Mouse (Mus musculus): ENCODE data around the gene Gm45618.

DNA sequence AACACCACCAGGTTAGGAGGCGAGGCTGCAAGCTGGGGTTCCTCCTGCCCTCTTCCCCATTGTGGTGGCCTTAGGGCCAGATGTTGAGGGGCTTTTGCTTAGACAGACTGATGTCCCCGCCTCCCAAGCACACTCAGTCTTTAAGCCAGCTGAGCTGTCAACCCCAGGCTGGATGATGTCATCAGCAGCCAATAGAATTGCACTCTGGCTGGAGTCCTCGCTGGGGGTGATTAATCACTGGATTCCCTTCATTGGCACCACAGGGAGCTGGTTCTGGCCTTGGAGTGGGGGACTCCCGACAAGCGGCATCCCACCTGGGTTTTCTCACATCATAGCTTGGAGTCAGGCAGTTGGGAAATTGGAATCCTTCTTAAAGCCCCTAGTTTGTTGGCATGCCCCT, 31.6 kb downstream of the Gm45618 start:
- no peak for TF ChIP-seq CTCF (IDR thresholded peaks at IDR 0.05)
- TF ChIP-seq POLR2A (IDR thresholded peaks at IDR 0.05; ENCODE audit: insufficient read depth, low read depth, low read length): no peak
